ENCODE assay signal across 8 mouse cellular contexts in genomic region chr7:76941531-76941930, GRCm38 (mm10).
A peak's percentile ranks its signal among the peaks of the same experiment; 100 is the strongest.
DNase-seq lines count a peak whose midpoint lies in the region; ATAC-seq and TF ChIP-seq lines count a peak whose summit lies in the region.

No protein-coding gene starts in this region.

- no peak overlapping the region for H3K27ac ChIP-seq in forebrain, postnatal 0 days (ENCODE audit: low read depth, low read length)
- no peak overlapping the region for H3K27ac ChIP-seq in forebrain, embryonic 15.5 days (replicated peaks)
- H3K27ac ChIP-seq in neural tube, embryonic 11.5 days (ENCODE audit: low read depth, low read length) = no peak overlapping the region
- no peak overlapping the region for H3K27ac ChIP-seq in intestine, embryonic 16.5 days (ENCODE audit: low read length)

- H3K4me2 ChIP-seq in forebrain, postnatal 0 days (ENCODE audit: low read depth) = no peak overlapping the region
- H3K4me2 ChIP-seq in forebrain, embryonic 15.5 days (replicated peaks) = no peak overlapping the region
- no peak overlapping the region for H3K4me2 ChIP-seq in neural tube, embryonic 11.5 days (ENCODE audit: low read depth)
- H3K4me2 ChIP-seq in intestine, embryonic 16.5 days (ENCODE audit: low read depth, low read length) = no peak overlapping the region

- H3K36me3 ChIP-seq in forebrain, postnatal 0 days (ENCODE audit: insufficient read depth) = no peaks in the 10 kb centered on the region
- H3K36me3 ChIP-seq in forebrain, embryonic 15.5 days = no peaks in the 10 kb centered on the region
- no peaks in the 10 kb centered on the region for H3K36me3 ChIP-seq in neural tube, embryonic 11.5 days (ENCODE audit: control insufficient read depth, insufficient read depth, low read length)
- H3K36me3 ChIP-seq in intestine, embryonic 16.5 days (ENCODE audit: control insufficient read depth, insufficient read depth, low read length) = no peaks in the 10 kb centered on the region

- H3K4me1 ChIP-seq in forebrain, postnatal 0 days (ENCODE audit: insufficient read depth) = no peaks in the 10 kb centered on the region
- no peaks in the 10 kb centered on the region for H3K4me1 ChIP-seq in forebrain, embryonic 15.5 days
- no peaks in the 10 kb centered on the region for H3K4me1 ChIP-seq in neural tube, embryonic 11.5 days (ENCODE audit: control insufficient read depth, insufficient read depth, low read length)
- no peaks in the 10 kb centered on the region for H3K4me1 ChIP-seq in intestine, embryonic 16.5 days (ENCODE audit: control insufficient read depth, insufficient read depth, low read length)

- no peak for DNase-seq in forebrain, postnatal 0 days
- DNase-seq in neural tube, embryonic 11.5 days (ENCODE audit: low spot score) = no peak
- DNase-seq in neural tube, embryonic 10.5 days (ENCODE audit: extremely low spot score, low spot score) = no peak
- DNase-seq in adrenal gland, postnatal 36 days = peak; percentile 34 to 57
- DNase-seq in heart, postnatal 4 days = peak; percentile 35
- DNase-seq in lung, postnatal 14 days = peak; percentile 34

- peak; percentile 44 for TF ChIP-seq CTCF in forebrain, postnatal 0 days (IDR thresholded peaks at IDR 0.05; ENCODE audit: low read depth)

- H3K4me3 ChIP-seq in forebrain, postnatal 0 days (ENCODE audit: low read depth, low read length) = no peak overlapping the region
- no peak overlapping the region for H3K4me3 ChIP-seq in forebrain, embryonic 15.5 days
- H3K4me3 ChIP-seq in neural tube, embryonic 11.5 days (ENCODE audit: low read depth, low read length) = no peak overlapping the region
- H3K4me3 ChIP-seq in intestine, embryonic 16.5 days (ENCODE audit: low read length) = no peak overlapping the region

- ATAC-seq in forebrain, postnatal 0 days = no peak
- ATAC-seq in forebrain, embryonic 15.5 days (replicated peaks) = no peak
- ATAC-seq in neural tube, embryonic 11.5 days (ENCODE audit: insufficient read depth, low FRiP score, low TSS enrichment) = peak; percentile 42; the same call in 1 of the 2 replicates
- ATAC-seq in intestine, embryonic 16.5 days = no peak

- no peak overlapping the region for H3K9ac ChIP-seq in forebrain, postnatal 0 days
- H3K9ac ChIP-seq in forebrain, embryonic 15.5 days (replicated peaks) = no peak overlapping the region
- H3K9ac ChIP-seq in neural tube, embryonic 11.5 days (ENCODE audit: low read length) = no peak overlapping the region
- H3K9ac ChIP-seq in intestine, embryonic 16.5 days (ENCODE audit: low read depth, low read length) = no peak overlapping the region

- H3K27me3 ChIP-seq in forebrain, postnatal 0 days (ENCODE audit: insufficient read depth, low read length) = no peaks in the 10 kb centered on the region
- H3K27me3 ChIP-seq in forebrain, embryonic 15.5 days = no peaks in the 10 kb centered on the region
- no peaks in the 10 kb centered on the region for H3K27me3 ChIP-seq in neural tube, embryonic 11.5 days (ENCODE audit: control insufficient read depth, insufficient read depth, low read length)
- H3K27me3 ChIP-seq in intestine, embryonic 16.5 days (replicated peaks; ENCODE audit: control insufficient read depth, insufficient read depth, low read length) = no peaks in the 10 kb centered on the region

- no peaks in the 10 kb centered on the region for H3K9me3 ChIP-seq in forebrain, postnatal 0 days (ENCODE audit: low read length)
- no peaks in the 10 kb centered on the region for H3K9me3 ChIP-seq in forebrain, embryonic 15.5 days
- H3K9me3 ChIP-seq in neural tube, embryonic 11.5 days (ENCODE audit: control insufficient read depth, low read length) = no peaks in the 10 kb centered on the region
- H3K9me3 ChIP-seq in intestine, embryonic 16.5 days (ENCODE audit: control insufficient read depth, low read length) = no peaks in the 10 kb centered on the region

Comparison
In these comparisons a context has a peak if more than half of its experiments do, and no peak if none do; other contexts are left out.
1. DNase-seq: peak in adrenal gland, postnatal 36 days (2 of 2), heart, postnatal 4 days (single experiment) and lung, postnatal 14 days (single experiment); none in forebrain, postnatal 0 days (single experiment), neural tube, embryonic 11.5 days (single experiment) and neural tube, embryonic 10.5 days (single experiment).